Mouse (Mus musculus) G1E (cell line): Measurements from ENCODE around the gene Tarbp2. TPM values are rescaled to one million over a fixed set of nuclear protein-coding genes. Genes with fewer than 3 reads are reported as not detected.

ENCODE experiments used
- ATAC-seq: 2 replicates; pipeline ENCODE4 v1.8.0; 2016; ENCODE audit warnings: mild to moderate bottlenecking; ENCODE audit not compliant: insufficient number of reproducible peaks, poor library complexity, low FRiP score, severe bottlenecking; ENCODE audit errors: extremely low read depth
- DNase-seq: peaks from one replicate; pipeline ENCODE4 v3.0.0; 2012; ENCODE audit warnings: low spot score
- H3K27me3 ChIP-seq: 2 replicates; pipeline ENCODE4 v1.6.1; 2012; ENCODE audit warnings: mild to moderate bottlenecking, low read length, inconsistent platforms; ENCODE audit not compliant: insufficient read depth
- H3K36me3 ChIP-seq: replicated peaks from 2 replicates; pipeline ENCODE3; 2012; ENCODE audit warnings: mild to moderate bottlenecking, inconsistent platforms
- H3K4me1 ChIP-seq: 2 replicates; pipeline ENCODE4 v1.6.1; 2012; ENCODE audit warnings: low read depth, low read length, inconsistent platforms, mixed read lengths; ENCODE audit not compliant: insufficient read depth
- H3K4me3 ChIP-seq: 2 replicates; pipeline ENCODE4 v1.5.1; 2012; ENCODE audit warnings: low read depth, mild to moderate bottlenecking, inconsistent platforms, low read length, moderate library complexity, mixed read lengths
- H3K9me3 ChIP-seq: replicated peaks from 2 replicates; pipeline ENCODE4 v1.6.1; 2012; ENCODE audit warnings: inconsistent platforms
- CTCF ChIP-seq: IDR thresholded peaks from 2 replicates; pipeline ENCODE4 v1.5.1; 2012; ENCODE audit warnings: low read depth, low read length, inconsistent platforms, mixed read lengths
- GATA1 ChIP-seq: IDR thresholded peaks from 2 replicates; pipeline ENCODE4 v1.6.1; 2012; ENCODE audit warnings: borderline replicate concordance, low read length, inconsistent platforms, mixed read lengths
- GATA2 ChIP-seq: IDR thresholded peaks from 2 replicates; pipeline ENCODE4 v1.6.1; 2012; ENCODE audit warnings: low read depth, low read length, inconsistent platforms, borderline replicate concordance
- POLR2AphosphoS5 ChIP-seq: IDR thresholded peaks from 2 replicates; pipeline ENCODE4 v1.6.1; 2012; ENCODE audit warnings: low read depth, low read length, inconsistent platforms; ENCODE audit not compliant: insufficient replicate concordance
- TAL1 ChIP-seq: conservative IDR thresholded peaks from 2 replicates; pipeline ENCODE4 v1.6.1; 2012; ENCODE audit warnings: low read depth, low read length, inconsistent platforms, mixed read lengths
- polyA plus RNA-seq: library from polyadenylated mRNA; stranded (reverse); fragments of >175 nt; gene quantifications from 2 replicates; pipeline ENCODE4 v1.2.3, GENCODE M21; 2012
- total RNA-seq, 2 experiments: library from RNA; stranded (forward) in 1 of 2; stranded (reverse) in 1 of 2; fragments of 200-1000 nt in 1 of 2; fragments of >200 nt in 1 of 2; fragmentation: Nextera tagmentation in 1 of 2; gene quantifications; 2 replicates each; pipeline ENCODE4 v1.2.3; 2014 to 2017

Tarbp2 gene
- total and polyA plus RNA-seq, 3 experiments: 11.6 to 63.8 (median 32.9) TPM

DNA sequence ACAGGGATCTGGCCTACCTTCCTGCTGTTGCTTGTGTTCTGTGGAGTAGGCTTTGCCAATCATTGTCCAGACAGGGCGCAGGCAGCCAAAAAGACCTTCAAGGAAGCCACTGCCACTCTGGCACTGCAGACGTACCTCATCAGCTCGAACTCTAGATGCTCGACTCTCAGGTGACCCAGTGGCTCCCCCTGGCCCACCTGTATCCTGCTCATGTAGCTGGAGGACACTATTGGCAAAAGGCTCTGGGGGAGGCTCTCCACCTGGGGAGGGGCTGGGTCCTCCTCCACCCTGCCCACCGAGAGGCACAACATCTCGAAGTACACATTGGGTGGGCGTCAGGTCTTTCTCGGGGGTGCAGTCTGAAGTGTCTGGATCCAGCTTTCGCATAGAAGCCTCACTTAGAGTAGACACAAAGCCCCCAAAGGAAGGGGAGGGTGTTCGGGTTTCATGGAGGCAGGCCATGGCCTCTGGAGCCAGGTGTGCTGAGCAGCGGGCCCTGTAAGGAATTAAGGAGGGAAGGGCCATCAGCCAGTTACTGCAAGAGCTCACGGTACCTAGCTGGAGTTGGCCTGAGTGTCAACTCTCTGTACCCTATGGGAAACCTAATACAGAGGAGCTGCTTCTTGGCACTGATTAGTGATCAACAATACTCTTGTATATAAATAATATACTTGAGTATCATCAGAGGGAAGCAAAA, 12.8 kb upstream of the Tarbp2 start:
- Histone ChIP-seq H3K4me3 (no peak overlapping the region), H3K27me3 (0 out of 2 replicates have a peak, but pooled peaks cover 2% of the 10 kb centered on the region), H3K4me1 (peaks cover 42% of the 10 kb centered on the region), H3K9me3 (no peaks in the 10 kb centered on the region), H3K36me3 (peaks cover 61% of the 10 kb centered on the region)
- ATAC-seq (no peak), DNase-seq (no peak)
- TF ChIP-seq CTCF (no peak), GATA1 (no peak), TAL1 (no peak), POLR2AphosphoS5 (no peak), GATA2 (no peak)

DNA sequence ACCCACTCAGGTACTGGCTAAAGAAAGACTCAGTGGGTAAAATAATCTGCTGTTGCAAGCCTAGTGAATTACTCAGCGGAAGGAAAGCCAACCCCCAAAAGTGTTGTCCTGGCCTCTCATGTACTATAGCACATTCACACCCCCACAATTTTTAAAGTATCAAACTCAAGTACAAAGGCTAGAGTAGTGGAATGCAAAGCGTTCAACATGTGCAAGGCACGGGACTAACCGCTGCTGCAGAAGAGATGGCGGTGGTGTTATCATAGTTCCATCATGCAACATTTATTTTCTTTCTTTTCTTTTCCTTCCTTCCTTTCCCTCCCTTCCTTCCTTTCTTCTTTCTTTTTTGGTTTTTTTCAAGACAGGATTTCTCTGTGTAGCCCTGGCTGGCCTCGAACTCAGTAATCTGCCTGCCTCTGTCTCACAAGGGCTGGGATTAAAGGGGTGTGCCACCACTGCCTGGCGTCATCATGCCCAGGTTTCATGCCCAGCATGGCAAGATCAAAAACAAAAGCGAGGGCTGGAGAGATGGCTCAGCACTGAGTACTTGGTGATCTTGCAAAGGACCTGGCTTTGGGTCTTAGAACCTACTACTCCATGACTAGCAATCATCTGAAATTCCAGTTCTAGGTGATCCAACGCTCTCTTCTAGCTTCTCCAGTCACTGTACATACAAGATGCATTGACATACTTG, 12.1 kb upstream of the Tarbp2 start:
- Histone ChIP-seq H3K4me3 (no peak overlapping the region), H3K4me1 (peaks cover 43% of the 10 kb centered on the region), H3K36me3 (peaks cover 54% of the 10 kb centered on the region), H3K9me3 (no peaks in the 10 kb centered on the region), H3K27me3 (peaks cover 8% of the 10 kb centered on the region; the same call in 1 of the 2 replicates)
- DNase-seq: no peak
- ATAC-seq: no peak
- TF ChIP-seq GATA1: no peak
- no peak for TF ChIP-seq POLR2AphosphoS5
- TF ChIP-seq TAL1: no peak
- no peak for TF ChIP-seq CTCF
- TF ChIP-seq GATA2: no peak

DNA sequence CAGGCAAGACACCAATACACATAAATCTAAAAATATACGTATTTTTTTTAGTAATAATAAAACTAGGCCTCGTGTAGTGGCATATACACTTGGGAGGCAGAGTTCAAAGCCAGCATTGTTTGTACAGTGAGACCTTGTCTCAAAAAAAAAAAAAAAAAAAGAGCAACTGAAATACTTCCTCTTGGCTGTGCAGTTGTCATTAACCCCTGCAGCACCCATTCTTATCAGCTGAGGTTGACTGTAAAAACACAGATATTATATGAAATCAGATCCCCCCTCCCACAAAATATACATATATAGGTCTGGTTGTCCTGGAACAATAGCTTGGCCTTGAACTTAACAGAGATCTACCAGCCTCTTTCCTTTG, 11.5 kb upstream of the Tarbp2 start:
- no peak for DNase-seq
- no peak for TF ChIP-seq POLR2AphosphoS5
- Histone ChIP-seq H3K9me3 (no peaks in the 10 kb centered on the region), H3K4me3 (no peak overlapping the region), H3K4me1 (peaks cover 42% of the 10 kb centered on the region), H3K36me3 (peaks cover 49% of the 10 kb centered on the region), H3K27me3 (peaks cover 12% of the 10 kb centered on the region; the same call in 1 of the 2 replicates)
- no peak for ATAC-seq

DNA sequence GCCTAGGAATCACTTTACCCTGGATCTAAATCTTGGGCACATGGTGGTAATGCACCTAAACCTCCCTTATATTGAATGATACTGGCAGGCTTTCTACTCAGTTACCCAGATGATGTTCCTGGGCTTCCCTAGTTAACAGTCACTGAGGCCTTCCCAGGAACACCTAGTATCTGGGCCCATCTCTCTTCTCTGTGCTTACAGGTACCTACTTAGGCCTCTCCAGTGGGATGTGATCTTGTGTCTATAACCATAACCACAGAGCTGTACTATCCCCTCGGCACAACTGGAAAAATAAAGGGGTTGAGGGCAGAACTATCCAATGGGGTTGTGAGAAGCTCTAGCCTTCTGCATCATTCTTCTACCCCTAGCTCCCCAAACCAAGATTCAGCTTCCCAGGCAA, 11.1 kb upstream of the Tarbp2 start:
- TF ChIP-seq CTCF (no peak), GATA1 (no peak), POLR2AphosphoS5 (no peak), TAL1 (no peak), GATA2 (no peak)
- ATAC-seq: no peak
- no peak for DNase-seq
- Histone ChIP-seq H3K27me3 (peaks cover 16% of the 10 kb centered on the region), H3K4me1 (peaks cover 41% of the 10 kb centered on the region), H3K9me3 (no peaks in the 10 kb centered on the region), H3K4me3 (no peak overlapping the region), H3K36me3 (peaks cover 44% of the 10 kb centered on the region)

DNA sequence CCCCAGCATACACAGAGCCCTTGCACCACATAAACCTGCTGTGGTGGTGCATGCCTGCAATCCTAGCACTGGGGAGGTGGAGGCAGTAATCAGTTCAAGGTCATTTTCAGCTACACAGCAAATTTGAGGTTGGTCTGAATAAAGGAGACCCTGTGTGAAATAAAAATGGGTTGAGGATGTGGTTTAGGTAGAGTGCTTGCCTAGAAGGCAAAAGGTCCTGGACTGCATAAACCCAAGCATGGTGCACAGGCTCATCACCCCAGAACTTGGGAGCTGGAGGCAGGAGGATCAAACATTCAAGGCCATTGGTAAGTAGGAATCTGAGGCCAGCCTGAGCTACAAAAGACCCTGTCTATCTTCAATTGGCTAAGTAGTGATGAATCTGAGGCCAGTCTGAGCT, 10.4 kb upstream of the Tarbp2 start:
- ATAC-seq (no peak), DNase-seq (no peak)
- TF ChIP-seq GATA1: no peak
- no peak for TF ChIP-seq CTCF
- TF ChIP-seq GATA2: no peak
- no peak for TF ChIP-seq POLR2AphosphoS5
- TF ChIP-seq TAL1: no peak
- Histone ChIP-seq H3K27me3 (peaks cover 23% of the 10 kb centered on the region), H3K4me1 (peaks cover 37% of the 10 kb centered on the region), H3K9me3 (no peaks in the 10 kb centered on the region), H3K4me3 (no peak overlapping the region), H3K36me3 (peaks cover 38% of the 10 kb centered on the region)

DNA sequence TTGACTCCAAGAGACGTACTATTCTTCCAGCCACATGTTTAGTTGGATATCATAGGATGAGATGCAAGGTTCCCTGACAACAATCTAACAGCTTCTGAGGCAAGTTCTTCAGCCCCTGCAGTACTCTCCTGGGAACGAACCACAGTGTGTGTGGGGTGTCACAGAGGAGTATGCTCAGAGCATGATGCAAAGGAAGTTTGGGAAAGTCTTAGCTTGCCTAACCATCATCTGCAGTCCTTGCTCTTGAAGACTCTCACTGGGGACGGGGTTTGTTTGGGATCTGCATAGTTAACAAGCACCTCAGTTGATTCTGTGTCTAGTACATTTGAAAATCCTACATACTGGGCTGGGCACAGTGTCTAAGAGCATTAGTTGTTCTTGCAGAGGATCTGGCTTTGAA, 9.7 kb upstream of the Tarbp2 start:
- TF ChIP-seq POLR2AphosphoS5 (no peak), GATA2 (no peak), TAL1 (no peak), CTCF (no peak), GATA1 (no peak)
- no peaks in the 10 kb centered on the region for H3K9me3 ChIP-seq
- peaks cover 23% of the 10 kb centered on the region for H3K27me3 ChIP-seq
- ATAC-seq (no peak), DNase-seq (no peak)
- peaks cover 30% of the 10 kb centered on the region for H3K36me3 ChIP-seq
- H3K4me1 ChIP-seq: peaks cover 37% of the 10 kb centered on the region
- H3K4me3 ChIP-seq: no peak overlapping the region

DNA sequence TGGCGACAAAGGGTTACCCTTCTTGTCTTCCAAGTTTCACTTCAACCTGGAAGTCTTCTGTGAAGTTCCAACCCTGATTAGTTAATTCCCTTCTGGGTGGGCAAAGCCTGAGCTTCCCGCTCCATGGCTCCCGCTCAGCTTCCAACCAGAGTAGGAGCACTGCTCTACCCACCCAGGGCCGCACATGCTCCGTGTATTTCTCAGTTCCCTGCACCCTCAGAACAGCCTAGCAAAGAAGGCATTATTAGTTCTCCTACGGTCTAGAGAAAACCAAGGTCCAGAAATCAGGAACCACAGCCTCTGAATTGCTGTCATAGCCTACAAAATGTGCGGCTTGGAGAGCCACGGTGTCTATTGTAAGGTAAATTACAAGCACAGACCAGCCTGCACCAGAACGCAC, 7.9 kb upstream of the Tarbp2 start:
- Histone ChIP-seq H3K4me3 (peak overlapping the region; percentile 77), H3K9me3 (no peaks in the 10 kb centered on the region), H3K27me3 (peaks cover 23% of the 10 kb centered on the region), H3K4me1 (peaks cover 31% of the 10 kb centered on the region), H3K36me3 (peaks cover 14% of the 10 kb centered on the region)
- no peak for TF ChIP-seq GATA2
- no peak for TF ChIP-seq TAL1
- no peak for TF ChIP-seq POLR2AphosphoS5
- TF ChIP-seq GATA1: no peak
- TF ChIP-seq CTCF: no peak
- ATAC-seq (no peak), DNase-seq (no peak)
